Mouse (Mus musculus) C2C12 (cell line): ENCODE measurements around the gene Eed. TPM values are rescaled to one million over a fixed set of nuclear protein-coding genes. Genes with fewer than 3 reads are reported as not detected.
A peak's percentile ranks its signal among the peaks of the same experiment; 100 is the strongest.

Source experiments
- H3K27me3 ChIP-seq: one replicate; pipeline ENCODE4 v1.6.1; 2011; ENCODE audit not compliant: control insufficient read depth, insufficient read depth, insufficient read length
- H3K36me3 ChIP-seq: one replicate; pipeline ENCODE4 v1.6.1; 2011; ENCODE audit not compliant: control insufficient read depth, insufficient read depth
- H3K4me3 ChIP-seq: one replicate; pipeline ENCODE4 v1.5.1; 2011; ENCODE audit warnings: mild to moderate bottlenecking, control low read depth; ENCODE audit not compliant: poor library complexity, insufficient read depth, severe bottlenecking
- H3K79me2 ChIP-seq: one replicate; pipeline ENCODE4 v1.6.1; 2011; ENCODE audit not compliant: control insufficient read depth, insufficient read depth
- H3K79me3 ChIP-seq: one replicate; pipeline ENCODE4 v1.6.1; 2011; ENCODE audit warnings: low read depth, control low read depth
- H3ac ChIP-seq: one replicate; pipeline ENCODE3; 2011; ENCODE audit warnings: low read depth; ENCODE audit not compliant: control insufficient read depth, insufficient read length
- CTCF ChIP-seq: IDR thresholded peaks from one replicate; pipeline ENCODE4 v1.5.1; 2011; ENCODE audit not compliant: control insufficient read depth, insufficient read depth, insufficient read length
- MYOD1 ChIP-seq: IDR thresholded peaks from one replicate; pipeline ENCODE4 v1.6.1; 2011; ENCODE audit warnings: low read depth; ENCODE audit not compliant: control insufficient read depth, insufficient read length
- MYOG ChIP-seq: IDR thresholded peaks from one replicate; pipeline ENCODE4 v1.6.1; 2011; ENCODE audit not compliant: control insufficient read depth, insufficient read length; ENCODE audit errors: extremely low read depth
- polyA plus RNA-seq: library from polyadenylated mRNA; unstranded; fragments of >200 nt; fragmentation: generic; extraction: Trizol; gene quantifications from one replicate; pipeline ENCODE4 v1.2.1, GENCODE M21; 2012; ENCODE audit warnings: missing spikeins

Eed gene
- polyA plus RNA-seq, 1 experiment, result 34.0 TPM

DNA sequence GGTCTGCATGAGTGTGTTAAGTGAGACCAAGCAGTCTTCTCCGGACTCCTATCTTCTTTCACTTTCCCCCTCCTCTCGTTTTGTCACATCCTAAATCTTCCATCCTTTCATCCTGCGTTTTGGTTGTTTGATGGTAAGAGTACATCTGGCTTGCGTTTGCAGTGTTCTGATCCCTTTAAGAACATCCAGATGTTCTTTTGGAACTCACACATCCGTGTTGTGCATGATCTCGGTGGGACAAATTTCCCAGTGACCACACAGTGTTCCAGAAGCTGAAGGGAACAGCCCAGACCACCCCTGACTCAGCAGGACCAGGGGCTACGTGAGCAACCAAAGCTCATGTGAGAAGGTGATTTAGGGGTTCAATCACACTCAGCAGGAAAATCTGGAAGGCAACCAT, 72.4 kb downstream of the Eed start:
- H3K4me3 ChIP-seq, result no peak overlapping the region
- H3K79me3 ChIP-seq, result no peaks in the 10 kb centered on the region
- H3K27me3 ChIP-seq, result no peaks in the 10 kb centered on the region

GRCm38 (mm10) chr7:89907950-89908349, 72.8 kb downstream of the Eed start:
- Histone ChIP-seq H3K79me2 (no peaks in the 10 kb centered on the region), H3K36me3 (no peaks in the 10 kb centered on the region), H3ac (no peak overlapping the region), H3K79me3 (no peaks in the 10 kb centered on the region), H3K4me3 (no peak overlapping the region), H3K27me3 (no peaks in the 10 kb centered on the region)
- peak; percentile 42 for TF ChIP-seq CTCF
- no peak for TF ChIP-seq MYOD1

More for the DNA sequence above, 72.4 kb downstream of the Eed start:
- no peak for TF ChIP-seq MYOG
- H3K79me2 ChIP-seq, result no peaks in the 10 kb centered on the region
- H3K36me3 ChIP-seq, result no peaks in the 10 kb centered on the region
- no peak overlapping the region for H3ac ChIP-seq

Other genes with a start within 250 kb of the Eed start
- 0.11 TPM for gene Ccdc81, start 77.4 kb downstream of the Eed start, polyA plus RNA-seq
- 51.0 TPM for gene Hikeshi, start 39.8 kb downstream of the Eed start, polyA plus RNA-seq
- gene Picalm, start 149.2 kb upstream of the Eed start, polyA plus RNA-seq, result 47.2 TPM